Mouse (Mus musculus) embryonic fibroblast, embryonic 13.5 days (primary cell): ENCODE results near the gene Gadd45b.

Source experiments
- CTCF ChIP-seq: IDR thresholded peaks from 2 replicates; pipeline ENCODE4 v1.5.1; 2011; ENCODE audit warnings: mild to moderate bottlenecking, control low read depth, low read length, moderate library complexity, borderline replicate concordance; ENCODE audit not compliant: insufficient read depth
- POLR2A ChIP-seq: IDR thresholded peaks from 2 replicates; pipeline ENCODE4 v1.6.1; 2011; ENCODE audit warnings: low read depth, mild to moderate bottlenecking, control low read depth, low read length, moderate library complexity

- no peak for TF ChIP-seq POLR2A
- TF ChIP-seq CTCF: no peak
Observed at GRCm38 (mm10) chr10:80936810-80937164, 6.9 kb downstream of the Gadd45b start.
